Mouse (Mus musculus): ENCODE measurements at regions not wholly inside any gene's neighbourhood (a gene's known extent, or its start where the extent isn't known, plus 50 kb on each side); places are given as distances from the start of the nearest gene placed in this dataset.
A peak's percentile ranks its signal among the peaks of the same experiment; 100 is the strongest.

DNA sequence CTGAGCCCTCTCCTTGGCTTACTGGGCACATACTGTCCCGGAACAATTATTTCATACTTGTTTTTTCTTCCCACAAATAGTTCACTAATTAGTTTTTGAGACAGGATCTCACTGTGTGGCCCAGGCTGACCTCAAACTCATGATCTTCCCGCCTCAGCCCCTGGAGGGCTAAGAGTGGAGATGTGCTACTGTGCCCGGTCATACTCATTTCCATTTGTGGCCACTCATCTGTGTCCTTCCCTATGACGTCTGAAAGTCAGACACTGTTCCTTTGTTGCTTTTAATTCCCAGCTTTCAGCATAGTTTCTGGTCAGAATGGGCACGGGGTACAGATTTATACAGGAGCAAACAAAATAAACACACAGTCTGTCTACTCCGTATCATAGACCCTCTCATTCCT lies 242.7 kb upstream of the Kif2a start:
- DNase-seq (ENCODE audit: low spot score): no peak

GRCm38 (mm10) chr13:107261479-107262050 lies 239.6 kb upstream of the Kif2a start:
- no peak for DNase-seq (ENCODE audit: low spot score)

GRCm38 (mm10) chr13:107260274-107260673 lies 238.3 kb upstream of the Kif2a start:
- no peak for DNase-seq (ENCODE audit: low spot score)

- DNase-seq (ENCODE audit: low spot score): no peak
Observed at GRCm38 (mm10) chr13:107247792-107248505, 226.0 kb upstream of the Kif2a start.

GRCm38 (mm10) chr13:107246956-107247751 lies 225.2 kb upstream of the Kif2a start:
- DNase-seq (ENCODE audit: low spot score): no peak

DNA sequence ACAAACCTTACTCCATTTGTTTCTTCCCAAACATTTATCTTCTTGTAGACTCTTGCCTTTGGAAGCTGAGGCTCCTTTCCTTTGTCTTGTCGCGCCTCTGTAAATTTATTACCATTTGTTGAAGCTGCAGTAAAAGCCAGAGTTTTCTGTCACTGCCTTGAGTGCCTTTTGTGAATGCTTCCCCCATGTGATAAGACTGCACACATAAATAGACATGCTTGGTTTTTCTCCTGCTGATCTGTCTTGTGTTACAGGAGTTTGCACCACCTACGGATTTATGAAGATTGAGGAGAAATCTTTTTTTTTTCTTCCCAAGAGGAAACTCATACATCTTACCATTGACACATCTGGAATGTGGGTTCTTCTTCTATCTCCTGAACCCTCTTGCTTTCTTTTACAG lies 222.2 kb upstream of the Kif2a start:
- no peak for DNase-seq (ENCODE audit: low spot score)

DNA sequence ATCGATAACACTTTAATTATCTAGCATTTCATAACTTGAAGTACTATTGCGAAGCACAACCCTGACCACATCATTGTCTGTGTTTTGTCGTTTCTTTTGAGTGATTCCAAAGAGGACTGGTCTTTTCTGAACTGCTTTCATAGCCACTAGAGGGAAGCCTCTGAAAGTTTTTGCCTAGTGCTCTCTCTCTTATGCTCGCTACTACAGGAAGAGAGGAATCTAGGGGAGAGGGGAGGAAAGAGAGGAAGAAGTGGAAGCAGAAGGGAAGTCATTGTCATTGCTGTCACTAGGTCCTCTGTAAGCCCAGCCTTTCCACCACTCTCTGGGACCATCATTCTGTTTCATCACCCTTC lies 217.1 kb upstream of the Kif2a start:
- no peak for DNase-seq (ENCODE audit: low spot score)

GRCm38 (mm10) chr13:107238364-107239034 lies 216.6 kb upstream of the Kif2a start:
- DNase-seq (ENCODE audit: low spot score): peak; percentile 61

GRCm38 (mm10) chr13:107219456-107219855 lies 197.5 kb upstream of the Kif2a start:
- DNase-seq (ENCODE audit: low spot score): no peak

GRCm38 (mm10) chr13:107218351-107218750 lies 196.4 kb upstream of the Kif2a start:
- DNase-seq (ENCODE audit: low spot score): no peak

- DNase-seq (ENCODE audit: low spot score): no peak
Observed at GRCm38 (mm10) chr13:107217825-107218224, 195.9 kb upstream of the Kif2a start.

- no peak for DNase-seq (ENCODE audit: low spot score)
Observed at GRCm38 (mm10) chr13:107213281-107213680, 191.4 kb upstream of the Kif2a start.

DNA sequence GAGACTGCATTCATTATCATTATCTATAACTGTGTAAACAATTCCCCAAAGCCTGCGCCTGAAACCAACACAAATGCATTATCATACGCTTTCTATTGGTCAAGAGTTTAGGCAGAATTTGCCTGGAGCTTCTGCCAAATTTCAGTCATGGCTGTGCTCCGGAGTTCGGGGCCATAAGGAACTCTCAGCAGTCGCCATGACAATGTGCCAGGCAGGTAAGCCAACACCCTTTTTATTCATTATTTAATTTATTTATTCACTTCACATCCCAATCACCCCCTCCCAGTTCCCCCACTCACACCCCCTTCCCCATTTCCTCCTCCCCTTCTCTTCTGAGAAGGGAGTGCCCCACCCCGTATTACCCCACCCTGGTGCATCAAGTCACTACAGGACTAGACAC lies 188.8 kb upstream of the Kif2a start:
- DNase-seq (ENCODE audit: low spot score): no peak

GRCm38 (mm10) chr13:107207354-107208181 lies 185.6 kb upstream of the Kif2a start:
- DNase-seq (ENCODE audit: low spot score): peak; percentile 14

GRCm38 (mm10) chr13:107199875-107200274 lies 177.9 kb upstream of the Kif2a start:
- DNase-seq (ENCODE audit: low spot score): no peak

DNA sequence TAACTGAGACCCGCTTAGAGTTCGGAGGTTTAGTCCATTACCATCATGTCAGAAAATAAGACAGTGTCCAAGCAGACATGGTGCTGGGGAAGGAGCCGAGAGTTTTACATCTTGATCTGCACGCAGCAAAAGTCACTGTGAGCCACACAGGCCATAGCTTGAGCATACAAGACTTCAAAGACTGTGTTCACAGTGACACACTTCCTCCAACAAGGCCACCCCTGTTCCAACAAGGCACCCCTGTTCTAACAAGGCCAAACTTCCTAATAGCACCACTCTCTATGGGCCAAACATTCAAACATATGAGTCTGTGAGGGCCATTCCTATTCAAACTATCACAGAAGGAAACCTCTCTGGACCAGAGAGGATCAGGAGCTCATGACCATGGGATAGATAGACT lies 171.5 kb upstream of the Kif2a start:
- no peak for DNase-seq (ENCODE audit: low spot score)

GRCm38 (mm10) chr13:107187258-107187878 lies 165.4 kb upstream of the Kif2a start:
- no peak for DNase-seq (ENCODE audit: low spot score)

DNA sequence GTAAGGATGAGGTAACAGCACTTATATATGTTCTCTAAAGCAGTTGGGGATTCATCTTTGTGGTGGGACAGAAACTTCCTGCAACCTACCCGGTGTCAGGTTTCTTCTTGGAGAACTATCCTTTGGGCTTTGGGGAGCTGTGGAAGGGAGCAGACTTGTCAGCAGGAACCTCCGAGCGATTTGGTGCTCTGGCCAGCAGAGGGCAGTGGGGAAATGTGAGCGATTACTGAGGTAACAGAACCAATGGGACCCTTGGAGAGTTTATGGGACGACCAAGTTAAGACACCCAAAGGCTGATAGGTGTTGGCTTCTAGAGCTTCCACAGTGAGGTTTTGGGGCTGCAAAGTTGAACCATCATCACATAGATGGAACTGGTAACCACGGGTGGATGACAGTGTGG lies 160.6 kb upstream of the Kif2a start:
- DNase-seq (ENCODE audit: low spot score): peak; percentile 39

- DNase-seq (ENCODE audit: low spot score): no peak
Observed at GRCm38 (mm10) chr13:107179551-107179950, 157.6 kb upstream of the Kif2a start.

DNA sequence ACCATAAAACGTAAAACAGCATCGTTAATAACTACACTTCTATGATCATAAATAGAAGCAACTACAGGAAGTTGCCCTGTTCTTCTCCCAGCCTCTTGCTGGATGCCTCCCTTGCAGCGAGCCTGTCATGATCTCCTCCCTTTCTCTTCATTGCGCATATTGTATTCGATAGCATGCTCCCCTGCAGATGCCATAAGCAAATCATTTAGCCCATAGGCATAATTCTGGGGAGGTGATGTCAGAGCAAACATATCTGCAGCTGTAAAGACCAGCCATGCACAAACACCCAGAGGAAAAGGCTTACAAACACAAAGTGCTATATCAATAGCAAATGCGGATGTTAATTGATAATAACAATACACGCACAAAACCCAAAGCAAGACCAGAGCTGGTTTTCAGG lies 155.7 kb upstream of the Kif2a start:
- DNase-seq (ENCODE audit: low spot score): no peak

DNA sequence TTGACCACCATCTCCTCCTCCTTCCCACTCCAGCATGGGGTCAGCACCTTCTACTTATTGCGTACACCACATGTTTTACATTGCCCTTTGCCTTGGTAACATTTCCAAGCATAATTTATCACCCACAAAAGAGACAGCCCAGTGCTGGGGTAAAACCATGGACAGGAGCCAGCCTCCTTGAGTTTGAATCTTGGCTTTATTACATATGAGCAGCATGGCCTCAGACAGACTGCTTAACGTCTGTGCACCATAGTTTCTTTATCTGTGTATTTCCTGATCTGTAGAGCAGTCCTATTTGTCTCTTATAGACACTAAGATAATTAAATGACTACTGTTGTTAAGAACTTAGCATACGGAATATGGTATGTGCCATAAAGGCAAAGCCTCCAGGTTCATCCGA lies 154.0 kb upstream of the Kif2a start:
- DNase-seq (ENCODE audit: low spot score): no peak
